Mouse (Mus musculus): ENCODE measurements at regions not wholly inside any gene's neighbourhood (a gene's known extent, or its start where the extent isn't known, plus 50 kb on each side); places are given as distances from the start of the nearest gene placed in this dataset.

DNA sequence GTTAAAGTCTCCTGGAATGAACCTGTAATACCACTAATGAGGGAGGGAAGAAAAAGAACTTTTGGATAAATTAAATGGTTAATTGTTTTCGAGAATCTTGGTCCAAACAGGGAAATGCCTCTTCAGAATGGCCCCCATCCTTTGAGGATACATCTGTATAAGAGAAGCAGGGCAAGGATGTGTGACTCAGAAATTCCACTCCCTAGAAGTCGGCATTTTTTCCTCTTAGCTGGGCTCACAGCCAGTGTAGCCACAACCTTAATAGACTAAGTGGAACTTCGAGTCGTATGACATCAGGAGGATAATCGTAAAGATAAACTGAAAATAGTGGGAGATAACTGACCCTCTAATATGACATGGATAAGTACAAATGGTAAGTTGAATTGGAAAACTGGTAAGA is 56.1 kb upstream of the Cav2 start:
- DNase-seq: peak; percentile 54 to 82

- DNase-seq: peak in 1 of 2 experiments; percentile 11
Measured at GRCm38 (mm10) chr6:17226483-17226882, 54.5 kb upstream of the Cav2 start.

Data from heart, adult 18-20 months (tissue).